Mouse (Mus musculus) left cerebral cortex, postnatal 14 days (tissue): ENCODE data around the gene Rasal2. TPM values are rescaled to one million over a fixed set of nuclear protein-coding genes. Genes with fewer than 3 reads are reported as not detected.

ENCODE experiments used
- DNase-seq, 2 experiments: peaks; one replicate each; pipeline ENCODE4 v3.0.0; 2021 to 2022; ENCODE audit warnings: low spot score in 2 of 2, mixed read lengths in 1 of 2
- intact Hi-C: fragments of 180-260 bp; cut with DNase I; formaldehyde crosslinking; loops from one replicate; pipeline ENCODE4 v1.15.1; 2025
- total RNA-seq, 2 experiments: library from RNA; stranded (reverse); gene quantifications; 2 replicates each; pipeline ENCODE4 v1.2.3; 2021

Gene Rasal2
- total RNA-seq, 2 experiments from 2014 or later: 62.9 to 77.3 TPM

GRCm38 (mm10) chr1:157208754-157209153 is 203.6 kb downstream of the Rasal2 start:
- intact Hi-C loops: no loop called here
- no peak for DNase-seq

GRCm38 (mm10) chr1:157205685-157206084 is 206.7 kb downstream of the Rasal2 start:
- no peak for DNase-seq
- intact Hi-C loops: no loop called here

GRCm38 (mm10) chr1:157183043-157183442 is 229.4 kb downstream of the Rasal2 start:
- intact Hi-C loops: no loop called here
- peak; percentile 45 to 74 for DNase-seq

- intact Hi-C loops: no loop called here
- peak; percentile 13 for DNase-seq
These were observed 230.0 kb downstream of the Rasal2 start for GRCm38 (mm10) chr1:157182431-157182830.

GRCm38 (mm10) chr1:157181081-157181480 is 231.3 kb downstream of the Rasal2 start:
- intact Hi-C loops: no loop called here
- peak in 1 of 2 experiments; percentile 30 for DNase-seq

- intact Hi-C loops: no loop called here
- no peak for DNase-seq
These were observed 233.2 kb downstream of the Rasal2 start for GRCm38 (mm10) chr1:157178988-157179764.

- peak; percentile 37 to 65 for DNase-seq
- intact Hi-C loops: no loop called here
These were observed 243.1 kb downstream of the Rasal2 start for GRCm38 (mm10) chr1:157169292-157169691.

- intact Hi-C loops: no loop called here
- peak; percentile 70 to 85 for DNase-seq
These were observed 243.5 kb downstream of the Rasal2 start for GRCm38 (mm10) chr1:157168891-157169290.

GRCm38 (mm10) chr1:157153781-157154180 is 258.6 kb downstream of the Rasal2 start:
- no peak for DNase-seq
- intact Hi-C loops: no loop called here

GRCm38 (mm10) chr1:157150107-157150506 is 262.3 kb downstream of the Rasal2 start:
- DNase-seq: no peak
- intact Hi-C loops: no loop called here

- intact Hi-C loops: loop anchor here (10.0 kb wide), 2 partner anchors 140 to 270 kb away; partner anchors contain the start of gene Rasal2
- DNase-seq: no peak
These were observed 267.8 kb downstream of the Rasal2 start for GRCm38 (mm10) chr1:157144621-157145020.

GRCm38 (mm10) chr1:157143326-157143932 is 269.0 kb downstream of the Rasal2 start:
- DNase-seq: peak in 1 of 2 experiments; percentile 1
- intact Hi-C loops: loop anchor here (10.0 kb wide), 2 partner anchors 141 to 271 kb away; partner anchors contain the start of gene Rasal2

GRCm38 (mm10) chr1:157141014-157141413 is 271.4 kb downstream of the Rasal2 start:
- DNase-seq: no peak
- intact Hi-C loops: loop anchor here (10.0 kb wide), 2 partner anchors 144 to 274 kb away; partner anchors contain the start of gene Rasal2

GRCm38 (mm10) chr1:157137854-157138241 is 274.5 kb downstream of the Rasal2 start:
- intact Hi-C loops: no loop called here
- no peak for DNase-seq

GRCm38 (mm10) chr1:157137132-157137853 is 275.1 kb downstream of the Rasal2 start:
- intact Hi-C loops: no loop called here
- DNase-seq: peak in 1 of 2 experiments; percentile 59

GRCm38 (mm10) chr1:157128219-157128618 is 284.2 kb downstream of the Rasal2 start:
- intact Hi-C loops: no loop called here
- DNase-seq: no peak

- intact Hi-C loops: no loop called here
These were observed 288.6 kb downstream of the Rasal2 start for GRCm38 (mm10) chr1:157123836-157124235.

GRCm38 (mm10) chr1:157119168-157119567 is 293.2 kb downstream of the Rasal2 start:
- no peak for DNase-seq
- intact Hi-C loops: no loop called here

More at GRCm38 (mm10) chr1:157123836-157124235, 288.6 kb downstream of the Rasal2 start:
- no peak for DNase-seq

- intact Hi-C loops: no loop called here
- no peak for DNase-seq
These were observed 295.0 kb downstream of the Rasal2 start for GRCm38 (mm10) chr1:157117440-157117839.

GRCm38 (mm10) chr1:157114492-157114891 is 297.9 kb downstream of the Rasal2 start:
- peak; percentile 16 to 38 for DNase-seq
- intact Hi-C loops: no loop called here
